Mouse (Mus musculus) gastrocnemius, postnatal 14 days (tissue): ENCODE measurements around the gene Prdx5. TPM values are rescaled to one million over a fixed set of nuclear protein-coding genes. Genes with fewer than 3 reads are reported as not detected.
"Not testable (repeated sequence)": the region's sequence is repeated elsewhere in the genome, so short reads cannot be mapped to it uniquely, and the experiment has no call there.

Experiments used
- DNase-seq: peaks from one replicate; pipeline ENCODE4 v3.0.0; 2021; ENCODE audit warnings: mixed read lengths
- intact Hi-C: fragments of 180-260 bp; cut with DNase I; formaldehyde crosslinking; loops from one replicate; pipeline ENCODE4 v1.15.1; 2025; ENCODE audit warnings: low total_unique reads
- total RNA-seq, 2 experiments: library from RNA; stranded (reverse); gene quantifications; 2 replicates each; pipeline ENCODE4 v1.2.3; 2021

Gene Prdx5
- total RNA-seq, 2 experiments from 2014 or later: 159 to 187 TPM

- DNase-seq: peak; percentile 57
- intact Hi-C loops: no loop called here
Observed at GRCm38 (mm10) chr19:6920741-6921636, 11.1 kb upstream of the Prdx5 start.

DNA sequence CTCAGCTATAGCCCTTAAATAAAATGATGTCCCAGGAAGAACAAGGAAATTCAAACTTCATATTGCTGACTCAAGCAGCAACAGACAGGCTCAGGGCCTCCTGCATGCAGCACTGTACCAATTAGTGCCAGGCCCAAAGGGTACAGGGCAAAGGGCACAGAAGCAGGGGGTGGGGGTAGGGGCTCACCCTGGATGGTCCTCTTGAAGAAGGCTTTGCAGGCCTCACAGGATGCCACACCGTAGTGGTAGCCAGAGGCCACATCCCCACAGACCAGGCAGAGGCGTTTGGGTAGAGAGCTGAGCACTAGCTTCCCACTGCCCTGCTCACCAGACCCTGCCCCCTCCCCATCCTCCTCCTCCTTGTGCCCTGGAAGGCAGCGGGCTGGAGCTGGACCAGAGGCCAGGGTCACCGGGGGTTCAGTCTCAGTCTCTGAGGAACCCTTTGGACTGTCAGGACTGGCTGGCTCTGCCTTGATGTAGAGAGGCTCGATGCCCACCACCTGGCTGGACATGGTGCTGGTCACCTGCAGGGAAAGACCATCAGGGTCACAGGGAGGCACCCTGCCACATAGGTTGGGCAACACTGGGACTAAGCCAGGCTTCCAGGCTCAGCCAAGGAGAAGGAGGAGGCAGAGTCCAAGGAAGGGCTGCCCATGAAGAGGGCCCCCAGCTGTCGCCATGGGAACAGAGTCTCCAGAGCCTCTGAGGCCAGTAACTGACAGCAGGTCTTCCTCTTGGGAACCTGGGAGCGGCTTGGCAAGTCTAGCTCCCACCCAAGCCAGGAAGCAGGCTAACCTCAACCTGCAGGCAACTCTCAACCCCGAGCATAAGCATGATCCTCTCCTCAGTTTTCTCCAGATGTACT, 10.2 kb upstream of the Prdx5 start:
- DNase-seq: peak; percentile 47
- intact Hi-C loops: no loop called here

DNA sequence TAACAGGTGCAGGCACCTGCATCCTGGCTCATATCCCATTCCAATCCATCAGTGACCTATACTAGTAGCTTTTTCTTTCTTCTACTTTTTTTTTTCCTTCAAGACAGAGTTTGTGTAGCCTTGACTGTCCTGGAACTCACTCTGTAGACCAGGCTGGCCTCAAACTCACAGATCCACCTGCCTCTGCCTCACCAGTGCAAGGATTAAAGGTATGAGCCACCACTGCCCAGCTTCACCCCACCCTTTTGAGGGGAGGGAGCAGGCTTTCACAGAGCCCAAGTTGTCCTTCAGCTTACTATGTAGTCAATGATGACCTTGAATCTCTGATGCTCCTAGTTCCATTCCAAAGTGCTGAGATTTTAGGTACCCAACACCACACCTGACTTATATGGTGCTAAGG, 9.5 kb upstream of the Prdx5 start:
- intact Hi-C loops: no loop called here

GRCm38 (mm10) chr19:6918321-6918720, 8.4 kb upstream of the Prdx5 start:
- intact Hi-C loops: no loop called here
- DNase-seq: no peak

More for the DNA sequence above, 9.5 kb upstream of the Prdx5 start:
- no peak for DNase-seq

DNA sequence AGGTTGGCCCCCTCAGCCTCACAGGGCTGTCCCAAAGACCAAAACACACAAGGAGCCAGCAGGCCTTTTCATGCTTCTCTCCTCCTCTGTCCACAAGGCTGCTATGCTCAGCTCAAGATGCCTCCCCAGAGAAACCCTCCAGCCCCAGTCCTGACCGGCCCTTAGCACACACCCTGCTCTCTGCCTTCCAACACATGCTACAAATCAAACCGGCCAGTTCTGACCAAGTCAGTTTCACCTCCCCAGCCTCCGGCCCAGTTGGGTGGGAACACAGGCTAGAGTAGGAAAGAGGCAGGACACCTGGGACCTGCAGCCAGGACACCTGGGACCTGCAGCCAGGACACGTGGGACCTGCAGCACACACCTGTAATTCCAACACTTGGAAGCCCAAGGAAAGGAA, 6.6 kb upstream of the Prdx5 start:
- DNase-seq: no peak
- intact Hi-C loops: no loop called here

DNA sequence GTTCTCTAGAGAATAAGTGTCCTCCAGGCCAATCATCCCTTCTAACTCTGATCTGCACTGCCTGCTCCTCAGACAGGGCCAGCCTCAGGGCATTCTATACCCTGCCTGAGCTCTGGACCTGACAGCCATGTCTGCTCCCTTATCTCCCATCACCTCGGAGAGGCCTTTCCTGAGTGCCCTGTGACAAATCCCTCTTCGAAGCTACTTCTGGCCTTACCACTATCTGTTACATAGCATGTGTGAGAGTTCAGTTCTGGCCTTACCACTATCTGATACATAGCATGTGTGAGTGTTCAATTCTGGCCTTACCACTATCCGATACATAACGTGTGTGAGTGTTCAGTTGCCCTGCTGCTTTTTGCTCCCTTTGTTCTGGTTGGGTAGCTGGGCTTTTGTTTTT, 5.4 kb upstream of the Prdx5 start:
- intact Hi-C loops: no loop called here
- DNase-seq: no peak

GRCm38 (mm10) chr19:6914540-6914939, 4.6 kb upstream of the Prdx5 start:
- no peak for DNase-seq
- intact Hi-C loops: no loop called here

- DNase-seq: peak; percentile 68
Observed at GRCm38 (mm10) chr19:6913991-6914390, 4.1 kb upstream of the Prdx5 start.

GRCm38 (mm10) chr19:6913036-6913435, 3.1 kb upstream of the Prdx5 start:
- intact Hi-C loops: no loop called here
- DNase-seq: no peak

More at GRCm38 (mm10) chr19:6913991-6914390, 4.1 kb upstream of the Prdx5 start:
- intact Hi-C loops: no loop called here

DNA sequence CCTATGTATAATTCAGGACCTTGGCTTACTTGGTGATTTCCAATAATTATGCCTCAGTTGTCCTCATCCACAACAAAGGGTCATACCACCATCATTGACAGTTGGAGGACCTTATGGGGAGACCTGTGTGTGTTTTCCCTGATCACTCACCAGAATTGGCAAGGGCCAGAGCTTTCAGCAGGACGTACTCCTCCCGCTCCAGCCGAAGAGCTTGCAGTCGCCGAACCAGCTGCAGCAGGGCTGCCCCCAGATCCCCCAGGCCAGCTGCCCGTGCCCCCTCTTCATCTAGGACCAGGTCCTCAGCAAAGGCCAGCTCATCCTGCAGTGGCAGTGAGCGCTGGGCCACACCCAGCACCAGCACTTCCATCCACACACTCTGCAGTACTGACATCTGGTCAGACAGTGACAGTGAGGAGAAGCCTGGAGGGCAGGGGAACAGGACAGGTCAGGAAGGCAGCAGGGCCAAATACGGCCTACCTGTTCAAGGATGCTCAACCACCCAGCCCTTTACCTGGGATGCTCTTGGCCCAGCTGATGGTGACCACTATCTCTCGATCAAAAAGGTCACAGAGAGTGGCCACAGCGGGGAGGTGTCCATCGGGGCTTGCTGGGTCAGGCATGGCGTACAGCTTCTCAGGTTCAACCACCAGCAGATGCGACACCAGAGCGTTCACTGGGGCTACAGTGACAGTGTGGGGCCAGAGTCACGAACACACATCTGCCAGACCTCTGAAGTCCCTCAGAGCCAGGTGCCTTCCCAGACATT, 2.5 kb upstream of the Prdx5 start:
- DNase-seq: no peak
- intact Hi-C loops: no loop called here

- DNase-seq: no peak
- intact Hi-C loops: no loop called here
Observed at GRCm38 (mm10) chr19:6911101-6912074, 1.5 kb upstream of the Prdx5 start.

DNA sequence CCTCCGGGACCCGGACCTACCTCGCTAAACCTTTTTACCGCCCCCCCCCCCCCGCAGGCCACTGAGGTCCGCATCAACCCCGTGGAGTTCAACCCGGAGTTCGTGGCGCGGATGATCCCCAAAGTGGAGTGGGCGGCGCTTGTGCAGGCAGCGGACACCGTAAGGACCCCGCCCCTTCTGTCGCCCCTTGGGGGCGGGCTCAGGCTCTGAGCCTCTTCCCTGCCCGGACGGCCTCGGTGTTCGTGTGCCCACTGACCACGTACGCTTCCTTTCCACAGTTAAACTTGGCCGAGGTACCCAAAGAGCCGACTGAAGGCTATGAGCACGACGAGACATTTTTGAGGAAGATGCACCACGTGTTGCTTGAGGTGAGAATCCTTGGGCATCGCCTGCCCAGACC, 400 bp upstream of the Prdx5 start:
- DNase-seq, intact Hi-C loops: not testable (repeated sequence)

GRCm38 (mm10) chr19:6909021-6909420, 885 bp downstream of the Prdx5 start:
- intact Hi-C loops: no loop called here

GRCm38 (mm10) chr19:6907811-6908540, 1.9 kb downstream of the Prdx5 start:
- no peak for DNase-seq
- intact Hi-C loops: no loop called here

More at GRCm38 (mm10) chr19:6909021-6909420, 885 bp downstream of the Prdx5 start:
- DNase-seq: no peak

DNA sequence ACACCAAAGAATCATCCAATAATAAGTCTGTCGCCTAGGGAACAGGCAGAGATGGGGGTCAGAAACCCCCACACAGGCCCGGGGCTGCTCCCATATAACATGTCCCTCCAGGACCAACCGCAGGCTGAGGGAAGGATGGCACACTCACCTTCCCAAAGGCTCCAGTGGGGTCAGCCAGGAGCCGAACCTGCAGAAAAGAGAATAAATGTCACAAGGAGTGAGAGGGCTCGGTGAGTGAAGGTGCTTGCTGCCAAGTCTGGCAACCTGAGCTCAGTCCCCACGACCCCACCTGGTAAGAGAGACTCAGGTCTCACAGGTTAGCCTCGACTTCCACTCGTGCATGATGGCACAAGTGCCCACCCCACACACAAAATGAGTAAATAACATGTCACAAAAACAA, 2.8 kb downstream of the Prdx5 start:
- intact Hi-C loops: no loop called here
- no peak for DNase-seq

DNA sequence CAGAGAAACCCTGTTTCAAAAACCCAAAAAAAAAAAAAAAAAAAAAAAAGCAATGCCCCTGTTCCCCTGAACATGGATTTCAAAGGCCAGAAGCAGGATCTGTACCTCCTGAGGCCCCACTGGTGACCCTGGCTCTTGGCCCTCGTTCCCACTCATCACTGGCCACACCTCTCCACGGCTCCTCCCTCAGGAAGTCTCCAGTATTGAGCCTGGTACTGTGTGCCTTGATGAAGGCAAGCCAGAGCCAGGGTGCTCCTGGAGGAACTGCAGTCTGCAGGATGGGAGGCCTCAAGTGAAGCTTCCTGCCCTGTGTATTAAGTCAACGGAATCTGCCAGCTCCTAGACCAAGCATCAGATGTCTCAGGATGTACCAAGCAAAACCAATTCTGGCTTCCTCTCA, 3.7 kb downstream of the Prdx5 start:
- intact Hi-C loops: no loop called here
- DNase-seq: no peak

DNA sequence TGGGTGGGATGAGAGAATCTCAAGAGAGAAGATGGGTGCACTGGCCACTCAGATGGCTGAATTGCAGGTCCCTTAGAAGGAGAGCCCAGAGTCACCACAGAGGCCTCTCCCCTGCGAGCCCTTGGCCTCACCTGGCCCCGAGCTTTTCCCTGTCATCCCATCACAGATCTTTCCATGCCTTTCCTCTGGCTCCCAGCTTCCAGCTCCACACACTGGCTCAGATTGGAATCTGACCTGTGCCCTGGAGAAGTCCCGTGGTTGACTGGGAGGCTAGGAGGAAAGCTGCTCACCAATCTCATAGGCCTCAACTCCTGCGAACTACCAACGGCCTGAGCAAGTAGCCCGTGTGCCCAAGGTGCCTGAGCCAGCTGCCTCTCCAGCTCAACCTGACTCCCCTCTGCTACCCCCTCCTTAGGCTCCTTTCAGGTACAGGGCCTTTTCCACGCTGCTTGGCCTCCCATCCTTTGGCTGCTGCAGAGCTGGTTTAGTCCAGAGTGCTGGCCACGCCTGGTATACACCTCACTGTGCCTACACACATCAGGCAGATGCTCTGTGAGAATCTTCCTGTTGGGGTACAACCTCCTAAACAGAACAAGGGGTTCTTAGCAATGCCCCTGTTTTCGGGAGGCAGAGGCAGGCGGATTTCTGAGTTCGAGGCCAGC, 4.3 kb downstream of the Prdx5 start:
- intact Hi-C loops: no loop called here
- no peak for DNase-seq
